Mouse (Mus musculus) central nervous system, embryonic 11.5 days (tissue): Measurements from ENCODE around the gene Mepe. TPM values are rescaled to one million over a fixed set of nuclear protein-coding genes. Genes with fewer than 3 reads are reported as not detected.

Experiments
- polyA plus RNA-seq: library from polyadenylated mRNA; depleted of rRNA; stranded (reverse); fragments of >200 nt; gene quantifications from 2 replicates; pipeline ENCODE4 v1.2.3, GENCODE M21; 2012; rRNA removed

Gene Mepe
- polyA plus RNA-seq, result not detected in 2 replicates

GRCm38 (mm10) chr5:104325029-104325428 lies at the start of gene Mepe:
Gene Mepe (plus strand): TSS chr5:104325329.

GRCm38 (mm10) chr5:104298994-104299393 lies 26.1 kb upstream of the Mepe start, which contains the start of gene Ibsp:
Gene Ibsp (plus strand): TSS chr5:104299171.

Other genes with a start within 250 kb of the Mepe start
- not detected in 2 replicates for gene Gm17660, start 247.7 kb upstream of the Mepe start, polyA plus RNA-seq
- gene Sparcl1, start 211.6 kb upstream of the Mepe start, polyA plus RNA-seq, result 44.5 and 50.0 TPM in 2 replicates
- gene Dspp, start 154.6 kb upstream of the Mepe start, polyA plus RNA-seq, result 0.04 TPM in 1 of 2 replicates, not detected in the other
- gene Dmp1, start 122.7 kb upstream of the Mepe start, polyA plus RNA-seq, result 0.21 and 0.62 TPM in 2 replicates
- gene Ibsp, start 26.2 kb upstream of the Mepe start, polyA plus RNA-seq, result 0.02 and 0.12 TPM in 2 replicates
- 4.4 and 6.9 TPM in 2 replicates for gene Spp1, start 109.8 kb downstream of the Mepe start, polyA plus RNA-seq
- 39.0 and 48.9 TPM in 2 replicates for gene Pkd2, start 134.1 kb downstream of the Mepe start, polyA plus RNA-seq
- gene BC005561, start 183.0 kb downstream of the Mepe start, polyA plus RNA-seq, result 4.9 and 5.8 TPM in 2 replicates